Mouse (Mus musculus) limb, embryonic 13.5 days (tissue): ENCODE measurements around the gene Rpl36a. TPM values are rescaled to one million over a fixed set of nuclear protein-coding genes. Genes with fewer than 3 reads are reported as not detected.

Source experiments
- ATAC-seq: fragments of 200-750 bp; cut with Nextera tagmentation; 2 replicates; pipeline ENCODE4 v1.8.0; 2017; ENCODE audit warnings: low read depth, moderate number of reproducible peaks, moderate TSS enrichment; ENCODE audit not compliant: low FRiP score
- H3K27ac ChIP-seq: fragments of 300-500 bp; sonication (generic); 2 replicates; pipeline ENCODE4 v1.5.1; 2015; ENCODE audit warnings: inconsistent platforms, mild to moderate bottlenecking, moderate library complexity
- H3K27me3 ChIP-seq: fragments of 300-500 bp; sonication (generic); 2 replicates; pipeline ENCODE4 v1.6.1; 2015; ENCODE audit warnings: mild to moderate bottlenecking, inconsistent platforms
- H3K36me3 ChIP-seq: fragments of 300-500 bp; sonication (generic); 2 replicates; pipeline ENCODE4 v1.6.1; 2015; ENCODE audit warnings: inconsistent platforms, mild to moderate bottlenecking, moderate library complexity
- H3K4me1 ChIP-seq: fragments of 300-500 bp; sonication (generic); 2 replicates; pipeline ENCODE4 v1.6.1; 2015; ENCODE audit warnings: inconsistent platforms
- H3K4me2 ChIP-seq: fragments of 300-500 bp; sonication (generic); replicated peaks from 2 replicates; pipeline ENCODE4 v1.6.1; 2015; ENCODE audit warnings: inconsistent platforms, mild to moderate bottlenecking, moderate library complexity
- H3K4me3 ChIP-seq: fragments of 300-500 bp; sonication (generic); 2 replicates; pipeline ENCODE4 v1.5.1; 2015; ENCODE audit warnings: moderate library complexity, mild to moderate bottlenecking, inconsistent platforms
- H3K9ac ChIP-seq: fragments of 300-500 bp; sonication (generic); 2 replicates; pipeline ENCODE4 v1.6.1; 2015; ENCODE audit warnings: mild to moderate bottlenecking, inconsistent platforms
- H3K9me3 ChIP-seq: fragments of 300-500 bp; sonication (generic); 2 replicates; pipeline ENCODE4 v1.6.1; 2016; ENCODE audit warnings: inconsistent platforms
- WGBS: fragments of 180-500 bp; shearing (Covaris S2); methylation state at CpG from one replicate; pipeline ENCODE4 v1.1.7; 2015; 5-methylcytosine and 5-hydroxymethylcytosine counted together
- polyA plus RNA-seq: library from polyadenylated mRNA; unstranded; fragments of >200 nt; fragmentation: Nextera tagmentation; extraction: Ambion mirVana; gene quantifications from 2 replicates; pipeline ENCODE4 v1.2.1, GENCODE M21; 2015

Rpl36a gene
- polyA plus RNA-seq, 1 experiment from 2014 or later = 381 TPM

DNA sequence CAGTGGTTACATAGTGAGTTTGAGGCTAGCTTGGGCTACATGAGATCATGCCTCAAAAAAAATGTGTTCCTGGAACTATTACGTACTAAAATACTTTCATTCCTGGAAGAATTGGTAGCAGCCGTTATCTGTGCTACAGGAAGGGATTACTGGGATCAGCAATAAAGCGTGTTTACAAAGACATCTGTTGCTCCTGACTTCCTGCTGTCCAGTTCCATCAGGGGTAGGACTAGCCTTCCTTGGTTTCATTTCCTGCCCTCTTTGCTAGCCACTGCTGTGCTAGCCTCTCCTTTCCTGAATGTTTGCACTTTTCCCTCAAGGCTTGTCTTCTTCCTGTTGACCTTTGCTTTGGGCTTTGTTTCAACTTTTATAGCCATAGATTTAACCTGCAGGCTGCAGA, 50.4 kb downstream of the Rpl36a start:
- Histone ChIP-seq H3K27me3 (peaks cover 4% of the 10 kb centered on the region; the same call in 1 of the 2 replicates), H3K36me3 (no peaks in the 10 kb centered on the region), H3K4me1 (no peaks in the 10 kb centered on the region), H3K4me2 (no peak overlapping the region), H3K9me3 (no peaks in the 10 kb centered on the region), H3K9ac (no peak overlapping the region), H3K27ac (no peak overlapping the region), H3K4me3 (no peak overlapping the region)
- no peak for ATAC-seq
- WGBS = 55% methylated on average over 3 of the region's 3 CpGs

Other genes starting within 250 kb of the Rpl36a start
- gene Drp2, start 181.1 kb upstream of the Rpl36a start, polyA plus RNA-seq = 4.2 and 4.6 TPM in 2 replicates
- 0.27 and 0.31 TPM in 2 replicates for gene Taf7l, start 109.2 kb upstream of the Rpl36a start, polyA plus RNA-seq
- 69.0 and 72.7 TPM in 2 replicates for gene Timm8a1, start 43.8 kb upstream of the Rpl36a start, polyA plus RNA-seq
- gene Btk, start 2.1 kb upstream of the Rpl36a start, polyA plus RNA-seq = 1.3 and 1.8 TPM in 2 replicates
- gene Gla, start 15.5 kb downstream of the Rpl36a start, polyA plus RNA-seq = 4.4 and 4.5 TPM in 2 replicates
- gene Hnrnph2, start 15.5 kb downstream of the Rpl36a start, polyA plus RNA-seq = 162 and 163 TPM in 2 replicates
- gene Armcx4, start 100.9 kb downstream of the Rpl36a start, polyA plus RNA-seq = 7.4 and 8.1 TPM in 2 replicates
- gene Armcx1, start 132.3 kb downstream of the Rpl36a start, polyA plus RNA-seq = 74.7 and 76.7 TPM in 2 replicates
- gene Armcx6, start 165.8 kb downstream of the Rpl36a start, polyA plus RNA-seq = 43.6 TPM in 2 replicates
- gene Armcx3, start 170.9 kb downstream of the Rpl36a start, polyA plus RNA-seq = 81.1 and 87.1 TPM in 2 replicates
- 94.1 and 98.4 TPM in 2 replicates for gene Armcx2, start 223.6 kb downstream of the Rpl36a start, polyA plus RNA-seq